Mouse (Mus musculus): ENCODE measurements around the gene Slc23a3.

Slc23a3 gene

DNA sequence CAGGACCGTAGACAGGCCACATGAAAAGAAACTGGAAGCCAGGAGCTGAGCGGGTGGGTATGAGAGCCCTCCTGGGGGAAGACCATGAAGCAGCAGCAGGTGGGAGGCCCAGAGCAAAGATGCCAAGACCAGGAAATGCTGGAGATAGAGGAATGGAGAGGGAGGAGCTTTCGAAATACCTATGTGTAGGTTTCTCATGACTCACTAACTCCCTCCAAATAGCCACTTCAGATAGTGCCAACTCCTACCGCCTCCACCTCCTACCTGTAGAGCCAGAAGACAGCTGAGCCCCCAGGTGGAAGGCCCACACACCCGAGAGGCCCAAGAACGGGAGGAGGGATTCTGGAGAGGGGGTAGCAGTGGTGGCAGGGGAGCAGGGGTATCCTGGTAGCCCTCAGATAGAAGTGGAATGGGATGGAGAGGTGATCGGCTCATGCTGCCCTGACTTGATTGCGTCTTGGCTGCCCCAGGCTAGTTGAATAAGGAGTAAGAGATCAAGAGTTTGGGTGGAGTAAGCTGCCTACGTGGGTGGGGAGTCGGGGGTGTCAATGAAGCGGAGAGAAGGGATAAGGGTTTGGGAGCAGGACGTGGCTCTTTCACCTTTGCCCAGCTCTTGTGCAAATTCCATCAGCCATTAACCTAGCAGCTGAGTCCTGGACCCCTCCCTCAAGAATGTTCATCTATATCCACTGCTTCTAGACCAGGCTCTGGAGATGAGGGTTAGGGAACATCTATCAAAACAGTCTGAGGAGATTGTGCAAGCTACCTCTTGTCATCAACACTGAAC, at the start of gene Slc23a3:
Slc23a3 (minus strand) TSS at position 470 of the 787 bp plus-strand sequence.
- DNase-seq, result no peak

DNA sequence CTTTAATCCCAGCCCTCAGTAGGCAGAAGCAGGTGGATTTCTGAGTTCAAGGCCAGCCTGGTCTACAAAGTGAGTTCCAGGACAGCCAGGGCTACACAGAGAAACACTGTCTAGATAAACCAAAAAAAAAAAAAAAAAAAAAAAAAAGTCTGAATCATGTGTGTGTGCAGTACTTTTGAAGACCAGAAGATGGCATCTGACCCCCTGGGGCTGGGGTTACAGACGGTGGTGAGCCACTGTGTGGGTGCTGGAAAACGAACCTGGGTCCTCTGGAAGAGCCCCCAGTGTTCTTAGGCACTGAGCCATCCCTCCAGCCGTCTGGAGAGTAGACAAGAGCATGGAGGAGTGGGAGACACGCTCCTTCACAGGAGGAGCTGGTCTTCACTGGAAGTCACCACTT, 48.5 kb upstream of the Slc23a3 start:
- DNase-seq, result no peak

DNA sequence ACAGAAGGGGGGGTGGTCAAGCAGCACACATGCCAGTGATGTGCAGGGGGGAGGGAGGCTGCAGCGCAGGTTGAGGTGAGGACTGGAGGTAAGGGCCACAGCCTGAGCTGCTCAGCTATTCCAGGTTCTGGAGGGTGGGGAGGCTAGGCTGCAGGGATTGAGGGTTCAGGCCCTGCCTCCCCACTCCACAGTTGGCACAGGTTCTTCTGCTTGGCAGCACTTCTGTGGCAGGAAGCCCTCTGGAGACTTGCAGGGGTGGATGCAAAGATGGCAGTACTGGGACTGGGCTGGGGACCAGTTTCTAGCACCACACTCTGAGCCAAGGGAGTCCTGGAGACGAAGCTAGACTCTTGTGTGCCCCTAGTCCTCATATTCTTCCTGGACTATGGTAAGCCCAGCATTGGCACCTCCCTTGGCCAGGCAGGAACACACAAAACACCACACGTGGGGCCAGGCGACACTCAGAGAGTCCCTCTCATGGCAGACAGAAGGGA, 47.7 kb upstream of the Slc23a3 start:
- no peak for DNase-seq

DNA sequence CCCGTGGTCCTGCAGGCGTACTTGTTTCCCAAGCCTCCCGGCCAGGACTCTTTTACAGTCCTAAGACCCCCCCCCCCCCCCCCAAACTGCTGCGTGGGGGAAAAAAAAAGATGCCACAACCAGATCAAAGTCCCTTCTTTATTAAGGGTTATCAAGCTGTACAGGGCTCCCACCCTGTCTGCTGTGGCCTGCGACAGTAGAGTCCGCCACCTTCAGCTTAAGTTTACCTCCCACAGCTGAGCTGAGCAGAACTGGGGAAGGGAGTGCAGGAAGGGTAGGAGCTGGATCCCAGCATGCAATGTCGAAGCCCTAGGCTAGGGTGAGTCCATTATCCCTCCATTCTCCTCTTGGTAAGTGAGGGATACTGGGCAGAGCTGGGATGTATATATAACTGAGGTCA, 47.1 kb upstream of the Slc23a3 start:
- no peak for DNase-seq

DNA sequence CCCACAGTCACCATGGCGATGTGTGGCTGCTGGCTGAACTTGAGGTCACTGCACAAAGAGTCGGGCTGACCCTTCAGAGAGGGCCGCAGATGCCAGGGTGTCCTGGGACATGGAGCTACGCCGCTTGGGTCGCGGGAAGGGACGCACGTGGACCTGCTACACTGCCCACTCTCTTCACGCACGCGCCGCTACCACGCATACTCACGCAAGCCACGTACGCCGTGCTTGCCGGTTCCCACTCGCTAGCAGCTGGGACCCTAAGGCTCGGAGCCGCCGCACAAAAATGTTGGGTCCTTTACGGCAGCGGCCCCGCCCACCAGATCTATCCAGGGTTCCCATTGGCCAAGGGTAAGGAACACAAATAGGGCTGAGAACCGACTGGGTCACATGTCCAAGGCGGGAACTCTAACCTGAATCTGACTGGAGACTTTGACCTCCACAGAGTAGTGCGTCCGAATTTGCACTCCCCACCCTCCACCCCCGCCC, 46.5 kb upstream of the Slc23a3 start, which contains the start of gene Abcb6:
Abcb6 (minus strand) TSS at position 288 of the 486 bp plus-strand sequence.
- DNase-seq, result peak; percentile 93

DNA sequence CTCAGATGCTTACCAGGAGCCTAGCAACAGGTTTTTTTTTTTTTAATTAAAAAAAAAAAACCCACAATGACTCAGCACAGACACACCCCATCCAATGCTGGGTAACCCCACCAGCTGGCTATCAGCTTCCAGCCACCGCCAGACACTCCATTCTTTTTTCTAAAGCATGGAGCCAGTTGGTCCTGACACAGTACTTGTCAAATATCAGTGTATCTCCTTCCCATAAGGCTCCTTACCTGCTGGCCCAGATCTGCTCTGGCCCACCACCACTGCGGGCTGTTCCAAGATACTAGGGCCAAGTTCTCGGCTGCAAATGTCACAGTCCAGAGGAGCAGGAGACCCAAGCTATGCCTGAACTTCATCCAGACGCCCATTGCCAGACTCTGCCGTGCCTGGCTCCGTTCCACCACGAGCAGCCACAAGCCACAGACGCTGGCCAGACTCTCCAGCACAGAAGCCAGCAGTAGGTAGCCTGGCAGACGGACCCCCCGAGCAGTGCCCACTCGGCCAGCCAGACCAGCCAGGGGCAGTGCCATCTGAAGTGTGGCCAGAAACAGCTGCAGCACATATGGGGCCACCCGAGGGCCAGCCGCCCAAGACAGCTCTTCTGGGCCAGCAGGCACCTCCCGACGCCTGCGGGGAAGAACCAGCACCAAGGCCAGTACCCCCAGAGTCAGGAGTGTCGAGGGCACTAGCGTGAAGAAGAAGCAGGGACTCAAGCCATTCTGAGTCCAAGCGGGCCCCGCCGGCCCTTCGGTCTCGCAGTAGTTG, 45.8 kb upstream of the Slc23a3 start:
- peak; percentile 29 for DNase-seq

GRCm38 (mm10) chr1:75168472-75169464, 35.1 kb upstream of the Slc23a3 start, which contains the start of gene Zfand2b:
TSS of gene Zfand2b (plus strand) at chr1:75168646.
- peak; percentile 98 for DNase-seq

- DNase-seq, result no peak
These were observed 34.4 kb upstream of the Slc23a3 start for GRCm38 (mm10) chr1:75168093-75168471.

DNA sequence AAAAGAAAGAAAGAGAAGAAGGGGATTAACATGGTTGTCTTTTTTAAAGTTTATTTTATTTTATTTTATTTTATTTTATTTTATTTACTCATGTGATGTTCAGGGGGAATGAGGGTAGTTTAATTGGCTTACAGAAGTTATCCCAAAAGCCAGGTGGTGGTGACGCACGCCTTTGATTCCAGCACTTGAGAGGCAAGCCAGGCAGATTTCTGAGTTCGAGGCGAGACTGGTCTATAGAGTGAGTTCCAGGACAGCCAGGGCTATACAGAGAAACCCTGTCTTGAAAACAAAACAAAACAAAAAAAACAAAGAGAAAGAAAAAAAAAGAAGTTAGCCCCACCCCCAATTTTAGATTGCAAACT, 26.5 kb upstream of the Slc23a3 start:
- no peak for DNase-seq

DNA sequence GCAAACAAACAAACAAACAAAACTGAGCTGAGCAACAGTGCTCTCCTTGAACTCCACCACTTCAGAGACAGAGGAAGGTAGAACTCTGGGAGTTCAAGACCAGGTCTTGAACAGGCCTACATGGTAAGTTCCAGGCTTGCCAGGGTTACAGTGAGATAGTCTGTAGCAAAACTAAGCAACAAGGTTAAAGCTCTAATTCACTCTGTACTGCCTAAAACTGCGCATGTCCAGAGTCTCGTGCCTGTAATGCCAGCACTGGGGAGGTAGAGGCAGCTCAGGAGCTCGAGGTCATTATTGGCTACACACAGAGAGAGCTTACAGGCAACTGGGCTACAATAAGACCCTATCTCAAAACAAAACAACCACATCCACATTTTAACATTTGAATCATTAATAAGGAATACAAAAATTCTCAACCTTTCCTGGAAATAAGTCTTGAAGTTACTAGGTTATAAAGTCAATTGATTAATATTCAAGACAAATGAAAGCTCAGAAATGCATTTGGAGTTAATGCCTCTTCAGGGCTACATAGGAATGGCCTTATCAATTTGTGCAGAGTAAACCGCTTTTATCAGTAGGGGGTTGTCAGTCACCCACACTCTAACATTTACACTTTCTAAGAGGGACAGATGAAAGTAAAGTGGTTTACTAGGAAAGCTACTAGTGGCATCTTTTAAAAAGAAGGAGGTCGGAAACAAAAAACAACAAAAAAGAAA, 26.0 kb upstream of the Slc23a3 start:
- DNase-seq, result no peak

- no peak for DNase-seq
These were observed 25.3 kb upstream of the Slc23a3 start for GRCm38 (mm10) chr1:75158990-75159389.

- no peak for DNase-seq
These were observed 22.1 kb upstream of the Slc23a3 start for GRCm38 (mm10) chr1:75155837-75156236.

DNA sequence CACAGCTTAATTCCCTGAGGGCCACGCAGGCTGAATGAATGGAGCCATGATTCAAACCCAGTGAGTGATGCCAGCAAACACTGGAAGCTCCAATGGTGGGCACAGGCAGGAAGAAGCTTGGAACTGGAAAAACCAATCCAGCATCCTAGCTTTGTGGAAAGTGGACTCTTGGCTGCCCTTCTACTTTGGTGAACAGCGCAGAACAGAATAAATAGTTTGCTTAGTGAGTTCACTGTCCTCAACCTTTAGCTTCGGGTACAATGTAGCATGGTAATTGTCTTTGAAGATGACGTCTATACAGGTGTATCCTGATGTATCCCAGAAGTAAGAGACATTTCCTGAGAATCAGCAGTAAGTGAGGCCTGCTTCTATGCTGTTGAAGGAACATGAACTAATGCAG, 15.0 kb upstream of the Slc23a3 start:
- DNase-seq, result no peak

GRCm38 (mm10) chr1:75147411-75148135, 13.9 kb upstream of the Slc23a3 start:
- no peak for DNase-seq

DNA sequence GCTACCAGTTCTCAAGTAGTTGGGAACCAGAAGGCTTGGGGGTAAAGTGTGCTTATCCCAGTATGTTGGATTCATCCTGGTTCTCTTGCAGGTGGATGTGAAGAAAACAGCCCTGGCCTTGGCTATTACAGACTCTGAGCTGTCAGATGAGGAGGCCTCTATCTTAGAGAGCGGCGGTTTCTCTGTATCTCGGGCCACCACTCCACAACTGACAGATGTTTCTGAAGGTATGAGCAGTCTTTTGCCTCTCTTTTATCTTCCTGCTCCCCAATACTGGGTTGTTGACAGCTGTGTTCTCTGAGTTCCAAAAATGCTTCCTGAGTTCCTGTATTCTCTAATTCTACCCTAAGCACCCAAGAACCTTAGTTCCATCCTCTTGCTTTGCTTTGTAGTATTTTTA, 11.9 kb upstream of the Slc23a3 start:
- no peak for DNase-seq

DNA sequence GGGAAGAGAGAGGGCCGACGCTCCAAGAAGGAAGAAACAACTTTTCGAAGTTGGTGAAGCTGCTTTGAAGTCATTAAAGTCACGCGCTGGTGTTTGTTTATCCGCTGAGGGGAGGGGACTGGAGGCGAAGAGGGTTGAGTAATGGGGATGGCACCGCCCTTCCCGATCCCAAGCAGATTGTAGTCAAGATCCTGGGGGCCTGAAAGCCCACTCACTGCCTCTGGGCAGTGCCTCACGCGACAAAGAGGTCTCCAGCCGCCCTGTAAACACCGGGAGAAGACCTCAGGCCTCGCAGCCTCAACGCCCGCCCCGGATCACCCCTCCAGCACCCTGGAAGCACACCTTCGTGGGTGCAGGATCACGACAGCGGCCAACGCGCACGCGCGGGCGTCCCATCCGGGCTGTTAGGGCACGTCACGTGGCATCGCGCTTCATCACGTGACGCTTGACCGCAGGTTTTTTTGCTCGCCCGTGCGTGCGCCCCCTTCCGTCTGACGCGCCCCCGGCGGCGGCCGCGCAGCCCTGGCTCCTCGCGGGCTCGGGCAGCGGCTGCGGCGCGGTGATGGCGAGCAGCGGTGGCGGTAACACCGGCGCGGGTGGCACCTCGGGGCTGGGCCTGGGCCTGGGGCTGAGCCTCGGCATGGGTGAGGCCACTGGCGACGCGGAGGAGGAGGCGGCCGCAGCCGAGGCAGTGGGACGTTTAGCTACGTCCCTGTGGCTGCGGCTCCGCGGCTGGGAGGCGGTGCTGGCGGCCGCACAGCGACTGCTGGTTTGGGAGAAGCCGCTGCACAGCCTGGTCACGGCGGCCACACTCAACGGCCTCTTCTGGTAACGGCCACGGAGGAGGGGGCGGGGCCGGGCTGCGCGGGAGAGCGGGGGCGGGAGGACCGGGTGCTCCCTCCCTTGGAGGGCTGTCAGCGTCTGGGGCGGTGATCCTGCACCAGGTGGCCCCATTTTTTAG, 8.9 kb upstream of the Slc23a3 start, which contains the start of the genes Cnppd1 and Retreg2:
Cnppd1 (minus strand) TSS at position 411 of the 961 bp plus-strand sequence.
Retreg2 (plus strand) TSS at position 478 of the 961 bp plus-strand sequence.
- peak; percentile 97 for DNase-seq

GRCm38 (mm10) chr1:75141486-75142190, 7.9 kb upstream of the Slc23a3 start:
- peak; percentile 77 for DNase-seq

- peak; percentile 35 for DNase-seq
These were observed 7.0 kb upstream of the Slc23a3 start for GRCm38 (mm10) chr1:75140601-75141190.

GRCm38 (mm10) chr1:75138448-75138847, 4.8 kb upstream of the Slc23a3 start:
- DNase-seq, result no peak

Measured in lung, postnatal 10 days (tissue).